13 mouse cellular contexts compared by ENCODE assay signal in genomic region chr3:148866053-148866452, GRCm38 (mm10).
"Had no signal": no experiment of that assay in that cellular context is flagged by ENCODE, and none has a peak within 500 bp of the region (broad histone marks: within the 10 kb centered on the region; RNA-seq: fewer than 3 reads in every experiment).

No protein-coding gene starts in this region.

- H3K27me3 ChIP-seq: liver, embryonic 13.5 days had no signal

- H3K36me3 ChIP-seq: liver, embryonic 13.5 days had no signal

- H3K9me3 ChIP-seq: liver, embryonic 13.5 days had no signal

- H3K4me2 ChIP-seq: liver, embryonic 13.5 days; midbrain, embryonic 11.5 days had no signal

- H3K27ac ChIP-seq: kidney, postnatal 0 days; layer of hippocampus, adult 2 months; left cerebral cortex, adult 2 months; liver, embryonic 13.5 days had no signal

- H3K9ac ChIP-seq: liver, embryonic 13.5 days had no signal

- DNase-seq: kidney, postnatal 25 days; layer of hippocampus, postnatal 36 days; liver, embryonic 13.5 days; lung, adult 2 months; lung, postnatal 14 days; lung, postnatal 4 days; midbrain, embryonic 14.5 days; thymus, adult 18-20 months; thymus, postnatal 36 days had no signal

- H3K4me3 ChIP-seq: layer of hippocampus, adult 2 months; left cerebral cortex, adult 2 months; liver, embryonic 13.5 days had no signal
